Mouse (Mus musculus) stomach, postnatal 0 days (tissue): ENCODE measurements around the gene Tapt1. TPM values are rescaled to one million over a fixed set of nuclear protein-coding genes. Genes with fewer than 3 reads are reported as not detected.
"Not testable (repeated sequence)": the region's sequence is repeated elsewhere in the genome, so short reads cannot be mapped to it uniquely, and the experiment has no call there.

Experiments used
- ATAC-seq: fragments of 200-750 bp; cut with Nextera tagmentation; 2 replicates; pipeline ENCODE4 v1.8.0; 2017; ENCODE audit not compliant: low FRiP score, low TSS enrichment
- DNase-seq: peaks from one replicate; pipeline ENCODE4 v3.0.0-alpha.2; 2016; ENCODE audit warnings: low spot score
- H3K27ac ChIP-seq: fragments of 300-500 bp; sonication (generic); replicated peaks from 2 replicates; pipeline ENCODE4 v1.5.1; 2014; ENCODE audit warnings: mild to moderate bottlenecking, control low read depth
- H3K27me3 ChIP-seq: fragments of 300-500 bp; sonication (generic); 2 replicates; pipeline ENCODE4 v1.6.1; 2014; ENCODE audit warnings: low read length; ENCODE audit not compliant: control insufficient read depth, insufficient read depth
- H3K36me3 ChIP-seq: fragments of 300-500 bp; sonication (generic); 2 replicates; pipeline ENCODE4 v1.6.1; 2014; ENCODE audit warnings: low read length, mixed read lengths; ENCODE audit not compliant: control insufficient read depth, insufficient read depth
- H3K4me1 ChIP-seq: fragments of 300-500 bp; sonication (generic); replicated peaks from 2 replicates; pipeline ENCODE4 v1.6.1; 2014; ENCODE audit warnings: antibody characterized with exemption; ENCODE audit not compliant: control insufficient read depth, insufficient read depth
- H3K4me2 ChIP-seq: fragments of 300-500 bp; sonication (generic); replicated peaks from 2 replicates; pipeline ENCODE4 v1.6.1; 2014; ENCODE audit warnings: low read depth, mild to moderate bottlenecking, control low read depth, moderate library complexity
- H3K4me3 ChIP-seq: fragments of 300-500 bp; sonication (generic); 2 replicates; pipeline ENCODE4 v1.5.1; 2014; ENCODE audit warnings: low read depth, low read length, control low read depth
- H3K9ac ChIP-seq: fragments of 300-500 bp; sonication (generic); 2 replicates; pipeline ENCODE4 v1.6.1; 2014; ENCODE audit warnings: mild to moderate bottlenecking, low read length, control low read depth, mixed read lengths
- H3K9me3 ChIP-seq: fragments of 300-500 bp; sonication (generic); 2 replicates; pipeline ENCODE4 v1.6.1; 2016; ENCODE audit warnings: low read length; ENCODE audit not compliant: control insufficient read depth
- CTCF ChIP-seq: IDR thresholded peaks from 2 replicates; pipeline ENCODE4 v1.5.1; 2016; ENCODE audit warnings: antibody characterized with exemption, low read depth, mild to moderate bottlenecking, moderate library complexity
- EP300 ChIP-seq: optimal IDR thresholded peaks from 2 replicates; pipeline ENCODE3; 2016; ENCODE audit warnings: antibody characterized with exemption
- WGBS: fragments of 180-500 bp; shearing (Covaris S2); extraction: QIAGEN DNeasy Blood & Tissue Kit; methylation state at CpG from one replicate; pipeline ENCODE4 v1.1.7; 2014; 5-methylcytosine and 5-hydroxymethylcytosine counted together
- polyA plus RNA-seq: library from polyadenylated mRNA; unstranded; fragments of >200 nt; fragmentation: Nextera tagmentation; extraction: Ambion mirVana; gene quantifications from 2 replicates; pipeline ENCODE4 v1.2.1, GENCODE M21; 2015

Gene Tapt1
- polyA plus RNA-seq, result 17.2 and 18.1 TPM in 2 replicates

GRCm38 (mm10) chr5:44226521-44227461 lies at the start of gene Tapt1:
Gene Tapt1, minus strand, starts transcription at chr5:44226626.
- WGBS, result under 1% methylated on average over 67 of the region's 121 CpGs
- peak within 1 kb of the TSS; percentile 81 for H3K4me2 ChIP-seq
- peak within 1 kb of the TSS; percentile 98 for H3K4me3 ChIP-seq
- H3K27me3 ChIP-seq, result no peaks in the 10 kb centered on the region
- peak within 1 kb of the TSS; percentile 94 for H3K27ac ChIP-seq
- H3K36me3 ChIP-seq, result no peaks in the 10 kb centered on the region
- DNase-seq, result peak; percentile 91
- H3K9me3 ChIP-seq, result no peaks in the 10 kb centered on the region
- no peak for TF ChIP-seq CTCF
- no peak for TF ChIP-seq EP300
- H3K4me1 ChIP-seq, result peaks cover 7% of the 10 kb centered on the region
- ATAC-seq, result peak; percentile 97
- peak within 1 kb of the TSS; percentile 97 for H3K9ac ChIP-seq

GRCm38 (mm10) chr5:44271564-44271963 lies 45.1 kb upstream of the Tapt1 start:
- no peak overlapping the region for H3K27ac ChIP-seq
- WGBS, result 85% methylated on average over 4 of the region's 4 CpGs
- no peak overlapping the region for H3K4me2 ChIP-seq
- H3K4me3 ChIP-seq, result no peak overlapping the region
- ATAC-seq (no peak), DNase-seq (no peak)
- H3K4me1 ChIP-seq, result no peaks in the 10 kb centered on the region
- H3K36me3 ChIP-seq, result no peaks in the 10 kb centered on the region
- no peaks in the 10 kb centered on the region for H3K27me3 ChIP-seq
- H3K9ac ChIP-seq, result no peak overlapping the region
- TF ChIP-seq EP300 (no peak), CTCF (no peak)
- H3K9me3 ChIP-seq, result no peaks in the 10 kb centered on the region

- not testable (repeated sequence) for H3K4me2 ChIP-seq, H3K27me3 ChIP-seq, ATAC-seq, H3K27ac ChIP-seq, H3K9ac ChIP-seq, H3K9me3 ChIP-seq, H3K4me1 ChIP-seq, DNase-seq, H3K36me3 ChIP-seq, H3K4me3 ChIP-seq
- WGBS, result 30% methylated on average over 2 of the region's 3 CpGs
- peak; percentile 73 for TF ChIP-seq CTCF
These were observed 42.1 kb upstream of the Tapt1 start for GRCm38 (mm10) chr5:44268524-44268923.

- H3K27me3 ChIP-seq, result no peaks in the 10 kb centered on the region
- H3K36me3 ChIP-seq, result no peaks in the 10 kb centered on the region
- no peaks in the 10 kb centered on the region for H3K9me3 ChIP-seq
- 63% methylated on average over 4 of the region's 5 CpGs for WGBS
- H3K4me2 ChIP-seq, result no peak overlapping the region
- TF ChIP-seq EP300 (no peak), CTCF (no peak)
- no peaks in the 10 kb centered on the region for H3K4me1 ChIP-seq
- no peak for ATAC-seq
- DNase-seq, result no peak
- no peak overlapping the region for H3K9ac ChIP-seq
- no peak overlapping the region for H3K4me3 ChIP-seq
- no peak overlapping the region for H3K27ac ChIP-seq
These were observed 35.3 kb upstream of the Tapt1 start for GRCm38 (mm10) chr5:44261691-44262090.

- Histone ChIP-seq H3K4me3 (no peak overlapping the region), H3K36me3 (no peaks in the 10 kb centered on the region), H3K9me3 (no peaks in the 10 kb centered on the region), H3K4me1 (no peaks in the 10 kb centered on the region), H3K4me2 (no peak overlapping the region), H3K27me3 (no peaks in the 10 kb centered on the region), H3K9ac (no peak overlapping the region), H3K27ac (no peak overlapping the region)
- ATAC-seq (no peak), DNase-seq (no peak)
- no peak for TF ChIP-seq EP300
- TF ChIP-seq CTCF, result no peak
- 39% methylated on average over 3 of the region's 3 CpGs for WGBS
These were observed 34.7 kb upstream of the Tapt1 start for GRCm38 (mm10) chr5:44261172-44261571.

GRCm38 (mm10) chr5:44259678-44260077 lies 33.3 kb upstream of the Tapt1 start:
- H3K4me3 ChIP-seq, result no peak overlapping the region
- H3K27ac ChIP-seq, result no peak overlapping the region
- no peaks in the 10 kb centered on the region for H3K9me3 ChIP-seq
- H3K4me1 ChIP-seq, result no peaks in the 10 kb centered on the region
- no peak overlapping the region for H3K9ac ChIP-seq
- WGBS, result 77% methylated on average over 3 of the region's 3 CpGs
- H3K36me3 ChIP-seq, result no peaks in the 10 kb centered on the region
- TF ChIP-seq CTCF (no peak), EP300 (no peak)
- ATAC-seq (no peak), DNase-seq (no peak)
- H3K4me2 ChIP-seq, result no peak overlapping the region
- H3K27me3 ChIP-seq, result no peaks in the 10 kb centered on the region
